Mouse (Mus musculus): ENCODE data around the gene Gm20388. TPM values are rescaled to one million over a fixed set of nuclear protein-coding genes. Genes with fewer than 3 reads are reported as not detected.

Gm20388 gene
- polyA plus RNA-seq, 1 experiment from 2014 or later, result not detected

DNA sequence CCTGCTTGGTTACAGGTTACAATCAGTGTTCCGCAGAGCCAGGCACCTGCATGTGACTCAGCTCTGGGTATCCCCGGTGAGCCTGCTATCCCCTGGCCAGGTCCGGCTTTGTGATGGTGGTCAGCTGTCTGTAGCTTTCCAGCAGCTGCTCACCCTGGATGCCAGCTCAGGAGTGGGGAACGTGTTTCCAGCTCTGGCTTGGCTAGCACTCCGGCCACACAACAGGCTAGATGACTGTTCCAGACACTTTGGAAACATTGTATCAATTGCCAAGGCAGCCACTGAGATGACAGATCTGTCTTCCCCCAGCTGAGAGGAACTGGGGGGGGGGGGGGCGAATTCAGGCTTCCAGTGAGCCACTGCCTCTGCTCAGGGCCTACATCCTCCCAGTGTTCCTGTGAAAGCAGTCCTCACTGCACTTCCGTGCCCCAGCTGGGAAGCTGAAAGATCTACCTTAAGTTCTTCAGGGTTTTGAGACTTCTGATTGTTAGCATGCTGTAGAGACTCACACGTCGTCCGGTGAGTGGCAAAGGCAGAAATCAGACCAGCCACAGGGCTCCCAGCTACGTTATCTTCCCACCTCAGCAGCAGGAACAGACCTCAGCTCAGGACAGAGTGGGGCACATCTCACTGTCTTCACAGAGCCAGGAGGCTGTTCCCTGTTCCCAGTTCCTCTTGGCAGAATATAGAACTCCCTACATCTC, 4408.1 kb downstream of the Gm20388 start:
- Histone ChIP-seq H3K9me3 (no peaks in the 10 kb centered on the region), H3K9ac (replicated peaks) (no peak overlapping the region), H3K27me3 (no peaks in the 10 kb centered on the region), H3K4me1 (peaks cover 74% of the 10 kb centered on the region), H3K4me2 (replicated peaks) (no peak overlapping the region), H3K36me3 (no peaks in the 10 kb centered on the region), H3K27ac (replicated peaks) (no peak overlapping the region), H3K4me3 (no peak overlapping the region)
- WGBS, result 70% methylated on average over 11 of the region's 11 CpGs
- no peak for ATAC-seq (replicated peaks)

DNA sequence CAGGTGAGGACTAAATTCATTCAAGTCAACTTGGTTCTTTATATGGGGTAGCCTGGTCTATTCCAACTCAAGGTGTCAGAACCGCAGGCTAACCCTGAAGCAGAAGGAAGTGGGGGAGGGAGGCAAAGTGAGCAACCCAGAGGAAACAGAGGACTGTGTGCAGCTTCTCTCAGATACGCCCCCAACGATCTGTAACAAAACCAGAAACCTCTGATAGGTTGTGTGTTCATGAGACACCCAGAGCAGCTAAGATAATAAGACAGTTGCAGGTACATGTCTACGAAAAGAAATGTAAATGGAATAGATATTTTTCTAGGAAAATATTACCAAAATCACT, 4408.6 kb downstream of the Gm20388 start:
- ATAC-seq (replicated peaks), result no peak
- no peak overlapping the region for H3K4me3 ChIP-seq
- H3K4me1 ChIP-seq, result peaks cover 72% of the 10 kb centered on the region
- H3K9me3 ChIP-seq, result no peaks in the 10 kb centered on the region
- peaks cover 5% of the 10 kb centered on the region for H3K36me3 ChIP-seq
- 93% methylated on average over 4 of the region's 4 CpGs for WGBS
- H3K27me3 ChIP-seq, result no peaks in the 10 kb centered on the region
- no peak overlapping the region for H3K9ac ChIP-seq (replicated peaks)
- no peak overlapping the region for H3K4me2 ChIP-seq (replicated peaks)
- no peak overlapping the region for H3K27ac ChIP-seq (replicated peaks)

DNA sequence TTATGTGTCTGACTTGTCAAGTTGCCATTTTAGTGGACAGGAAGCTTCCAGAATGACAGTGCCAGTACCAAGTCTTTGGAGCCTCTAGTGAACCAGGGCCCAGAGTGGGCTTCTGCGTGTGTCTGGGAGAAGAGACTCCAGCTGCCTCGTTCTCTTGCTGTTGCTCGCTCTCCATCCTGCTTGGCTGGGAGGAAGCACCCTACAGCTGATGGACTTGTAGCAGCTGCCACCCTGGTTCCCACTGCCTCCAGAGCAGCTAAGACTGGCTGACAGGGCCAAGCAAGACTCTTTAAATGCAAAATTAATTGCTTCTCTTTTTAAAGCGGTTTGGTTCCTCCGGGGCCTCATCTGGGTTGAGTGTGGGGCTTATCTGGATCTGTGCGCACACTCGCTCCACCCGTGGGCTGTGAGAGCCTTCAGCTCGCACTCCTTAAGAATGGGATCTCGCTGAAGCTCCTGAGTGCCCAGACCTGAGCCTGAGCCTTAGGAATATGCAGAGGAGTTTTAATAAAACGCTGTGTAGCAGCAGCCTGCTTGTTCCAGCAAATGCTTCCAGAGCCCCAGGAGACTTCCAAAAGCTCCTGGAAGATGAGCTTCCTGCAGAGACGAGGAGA, 4410.7 kb downstream of the Gm20388 start:
- H3K9me3 ChIP-seq, result no peaks in the 10 kb centered on the region
- no peak overlapping the region for H3K4me3 ChIP-seq
- peak overlapping the region; percentile 76 for H3K27ac ChIP-seq (replicated peaks)
- H3K4me1 ChIP-seq, result peaks cover 55% of the 10 kb centered on the region
- peak; percentile 48; the same call in 1 of the 2 replicates for ATAC-seq (replicated peaks)
- peaks cover 16% of the 10 kb centered on the region for H3K36me3 ChIP-seq
- WGBS, result 43% methylated on average over 12 of the region's 12 CpGs
- H3K4me2 ChIP-seq (replicated peaks), result no peak overlapping the region
- H3K27me3 ChIP-seq, result no peaks in the 10 kb centered on the region
- no peak overlapping the region for H3K9ac ChIP-seq (replicated peaks)

DNA sequence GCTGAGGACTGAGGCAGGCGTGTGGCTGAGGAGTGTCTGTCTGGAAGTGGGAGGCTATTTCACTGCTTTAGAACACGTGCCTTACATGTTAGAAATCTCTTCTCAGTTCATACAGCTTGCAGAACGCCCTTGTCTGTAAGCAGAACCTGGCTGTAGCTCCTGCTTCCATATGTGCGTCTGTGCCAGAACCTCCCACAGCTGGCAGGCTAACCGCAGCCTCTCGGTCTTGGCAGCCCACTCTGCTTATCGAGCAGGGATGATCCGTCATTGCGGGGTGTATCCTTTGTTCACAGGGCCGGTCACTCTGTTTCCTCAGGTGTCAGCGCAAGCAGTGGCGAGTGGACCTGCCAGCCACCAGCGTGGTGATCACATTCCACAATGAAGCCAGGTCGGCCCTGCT, 4412.7 kb downstream of the Gm20388 start:
- Histone ChIP-seq H3K27me3 (no peaks in the 10 kb centered on the region), H3K9me3 (no peaks in the 10 kb centered on the region), H3K36me3 (peaks cover 29% of the 10 kb centered on the region), H3K9ac (replicated peaks) (no peak overlapping the region), H3K4me1 (peaks cover 36% of the 10 kb centered on the region), H3K4me2 (replicated peaks) (no peak overlapping the region), H3K27ac (replicated peaks) (no peak overlapping the region), H3K4me3 (no peak overlapping the region)
- 88% methylated on average over 14 of the region's 14 CpGs for WGBS
- ATAC-seq (replicated peaks), result no peak

DNA sequence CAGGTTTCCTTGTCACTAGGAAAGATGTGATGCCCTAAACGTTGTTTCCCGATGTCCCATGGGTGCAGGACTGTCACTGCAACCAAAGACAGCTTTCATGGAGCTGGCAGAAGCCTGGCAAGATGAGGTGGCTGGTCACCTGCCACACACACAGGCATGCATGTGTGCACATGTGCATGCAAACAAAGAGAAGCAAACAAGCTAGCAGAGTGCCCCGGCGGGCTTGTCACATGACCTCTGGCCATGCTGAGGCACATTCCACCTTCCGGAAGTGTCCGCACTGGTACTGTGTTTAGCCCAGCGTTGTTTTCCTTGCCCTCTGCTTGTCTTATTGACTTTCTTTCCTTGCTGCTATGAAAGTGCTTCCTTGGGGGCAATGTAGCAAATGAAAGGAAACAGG, 4417.6 kb downstream of the Gm20388 start:
- no peak overlapping the region for H3K27ac ChIP-seq (replicated peaks)
- no peak overlapping the region for H3K9ac ChIP-seq (replicated peaks)
- no peak for ATAC-seq (replicated peaks)
- peaks cover 12% of the 10 kb centered on the region; the same call in 1 of the 2 replicates for H3K4me1 ChIP-seq
- peaks cover 37% of the 10 kb centered on the region for H3K36me3 ChIP-seq
- no peaks in the 10 kb centered on the region for H3K27me3 ChIP-seq
- WGBS, result 86% methylated on average over 7 of the region's 7 CpGs
- no peak overlapping the region for H3K4me2 ChIP-seq (replicated peaks)
- no peak overlapping the region for H3K4me3 ChIP-seq
- H3K9me3 ChIP-seq, result no peaks in the 10 kb centered on the region

DNA sequence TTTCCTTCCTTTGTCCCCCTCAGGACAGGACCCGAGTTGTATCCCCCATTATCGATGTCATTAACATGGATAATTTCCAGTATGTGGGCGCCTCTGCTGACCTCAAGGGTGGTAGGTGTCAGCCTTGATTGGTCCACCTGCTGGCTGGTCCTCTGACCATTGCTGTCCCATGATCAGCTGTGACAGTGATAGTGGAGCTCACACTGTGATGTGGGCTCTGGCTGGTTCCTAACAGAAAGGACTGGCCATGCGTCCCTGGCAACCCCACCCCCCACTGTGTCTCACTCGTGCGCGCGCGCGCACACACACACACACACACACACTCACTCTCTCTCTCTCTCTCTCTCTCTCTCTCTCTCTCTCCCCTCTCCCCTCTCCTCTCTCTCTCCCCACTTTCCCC, 4419.0 kb downstream of the Gm20388 start:
- no peak for ATAC-seq (replicated peaks)
- H3K36me3 ChIP-seq, result peaks cover 38% of the 10 kb centered on the region
- H3K4me2 ChIP-seq (replicated peaks), result no peak overlapping the region
- no peak overlapping the region for H3K27ac ChIP-seq (replicated peaks)
- H3K27me3 ChIP-seq, result no peaks in the 10 kb centered on the region
- no peaks in the 10 kb centered on the region for H3K9me3 ChIP-seq
- no peak overlapping the region for H3K4me3 ChIP-seq
- peaks cover 8% of the 10 kb centered on the region; the same call in 1 of the 2 replicates for H3K4me1 ChIP-seq
- WGBS, result 51% methylated on average over 10 of the region's 10 CpGs
- no peak overlapping the region for H3K9ac ChIP-seq (replicated peaks)

DNA sequence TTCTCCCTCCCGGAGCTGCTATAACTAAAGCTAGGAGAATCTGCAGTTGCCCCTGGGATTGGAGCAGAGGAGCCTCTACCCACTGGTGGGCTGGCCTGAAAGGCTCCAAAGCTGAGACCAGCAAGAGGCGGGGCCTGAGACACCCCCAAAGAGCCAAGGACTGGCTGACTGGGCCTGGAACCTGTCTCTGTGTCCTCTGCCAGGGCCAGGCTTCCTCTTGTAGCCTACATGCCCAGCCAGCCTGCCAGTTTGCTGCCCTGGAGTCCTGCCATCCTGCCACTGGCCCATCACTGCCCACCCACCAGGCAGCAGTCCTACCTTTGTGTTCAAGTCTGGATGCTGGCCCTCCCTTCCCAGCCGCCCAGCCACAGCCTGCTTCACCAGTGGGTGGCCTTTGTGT, 4419.8 kb downstream of the Gm20388 start:
- Histone ChIP-seq H3K9me3 (no peaks in the 10 kb centered on the region), H3K27me3 (no peaks in the 10 kb centered on the region), H3K36me3 (peaks cover 39% of the 10 kb centered on the region), H3K9ac (replicated peaks) (no peak overlapping the region), H3K4me3 (no peak overlapping the region), H3K27ac (replicated peaks) (peak overlapping the region; percentile 55), H3K4me2 (replicated peaks) (no peak overlapping the region), H3K4me1 (peaks cover 8% of the 10 kb centered on the region; the same call in 1 of the 2 replicates)
- WGBS, result 35% methylated on average over 2 of the region's 3 CpGs
- ATAC-seq (replicated peaks), result peak; percentile 86

DNA sequence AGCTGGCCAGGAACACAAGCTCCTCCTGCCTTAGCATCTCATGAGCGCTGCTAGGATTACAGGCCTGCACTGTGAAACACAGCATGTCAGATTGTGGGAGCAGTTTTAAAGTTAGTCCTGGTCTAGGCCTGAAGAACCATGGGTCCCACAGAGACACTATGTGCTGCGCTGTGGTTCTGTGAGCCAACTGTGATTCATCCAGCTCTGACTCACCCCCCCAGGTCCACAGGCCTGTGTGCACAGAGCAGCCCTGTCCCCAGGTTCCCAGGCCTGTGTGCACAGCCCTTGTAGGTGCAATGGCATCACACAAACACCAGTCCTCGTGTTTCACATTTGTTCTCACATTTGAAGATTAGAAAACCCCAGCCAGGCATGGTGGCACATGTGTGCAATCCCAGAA, 4420.5 kb downstream of the Gm20388 start:
- H3K36me3 ChIP-seq, result peaks cover 34% of the 10 kb centered on the region
- no peaks in the 10 kb centered on the region for H3K27me3 ChIP-seq
- H3K4me2 ChIP-seq (replicated peaks), result no peak overlapping the region
- 88% methylated on average over 3 of the region's 3 CpGs for WGBS
- H3K9ac ChIP-seq (replicated peaks), result no peak overlapping the region
- H3K27ac ChIP-seq (replicated peaks), result peak overlapping the region; percentile 55
- no peaks in the 10 kb centered on the region for H3K9me3 ChIP-seq
- H3K4me1 ChIP-seq, result peaks cover 8% of the 10 kb centered on the region; the same call in 1 of the 2 replicates
- ATAC-seq (replicated peaks), result no peak
- H3K4me3 ChIP-seq, result no peak overlapping the region

DNA sequence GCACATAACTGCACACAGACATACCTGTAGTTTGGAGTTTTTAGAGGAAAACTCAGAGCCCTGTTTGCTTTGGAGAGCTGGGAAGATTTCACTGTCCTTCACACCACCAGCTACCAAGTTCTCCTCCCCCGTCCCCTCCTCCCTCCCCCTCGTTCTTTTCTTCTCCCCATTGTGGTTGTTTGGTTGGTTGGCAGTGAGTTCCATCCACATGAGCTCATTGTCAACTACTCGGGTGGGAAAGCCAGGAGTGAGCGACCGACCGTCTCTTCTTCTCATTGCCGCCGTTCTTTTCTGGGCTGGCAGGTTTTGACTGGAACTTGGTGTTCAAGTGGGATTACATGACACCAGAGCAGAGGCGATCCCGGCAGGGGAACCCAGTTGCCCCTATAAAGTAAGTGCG, 4421.1 kb downstream of the Gm20388 start:
- no peak for ATAC-seq (replicated peaks)
- Histone ChIP-seq H3K27me3 (no peaks in the 10 kb centered on the region), H3K9ac (replicated peaks) (no peak overlapping the region), H3K9me3 (no peaks in the 10 kb centered on the region), H3K36me3 (peaks cover 32% of the 10 kb centered on the region), H3K27ac (replicated peaks) (no peak overlapping the region), H3K4me1 (peaks cover 8% of the 10 kb centered on the region; the same call in 1 of the 2 replicates), H3K4me3 (no peak overlapping the region), H3K4me2 (replicated peaks) (no peak overlapping the region)
- 48% methylated on average over 11 of the region's 11 CpGs for WGBS

DNA sequence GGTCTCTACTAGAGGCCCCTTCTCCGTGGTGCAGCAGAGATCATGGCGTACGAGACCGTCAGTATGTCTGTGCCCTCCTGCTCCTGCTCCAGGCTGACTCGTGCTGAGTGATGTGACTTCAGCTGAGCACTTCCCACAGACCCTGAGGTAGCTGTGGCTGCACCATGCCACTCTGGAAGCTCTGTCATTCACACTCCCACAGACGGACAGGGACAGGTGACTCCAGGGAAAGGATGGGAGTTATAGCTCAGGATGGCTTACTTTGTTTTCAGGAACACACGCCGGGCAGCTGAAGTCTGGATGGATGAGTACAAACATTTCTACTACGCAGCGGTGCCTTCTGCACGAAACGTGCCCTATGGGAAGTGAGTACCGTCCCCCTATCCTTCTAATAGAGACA, 4425.7 kb downstream of the Gm20388 start:
- H3K27ac ChIP-seq (replicated peaks), result no peak overlapping the region
- H3K27me3 ChIP-seq, result no peaks in the 10 kb centered on the region
- H3K36me3 ChIP-seq, result peaks cover 48% of the 10 kb centered on the region
- H3K9me3 ChIP-seq, result no peaks in the 10 kb centered on the region
- H3K4me1 ChIP-seq, result no peaks in the 10 kb centered on the region
- H3K4me3 ChIP-seq, result no peak overlapping the region
- WGBS, result 94% methylated on average over 13 of the region's 13 CpGs
- no peak overlapping the region for H3K4me2 ChIP-seq (replicated peaks)
- no peak overlapping the region for H3K9ac ChIP-seq (replicated peaks)
- ATAC-seq (replicated peaks), result no peak

DNA sequence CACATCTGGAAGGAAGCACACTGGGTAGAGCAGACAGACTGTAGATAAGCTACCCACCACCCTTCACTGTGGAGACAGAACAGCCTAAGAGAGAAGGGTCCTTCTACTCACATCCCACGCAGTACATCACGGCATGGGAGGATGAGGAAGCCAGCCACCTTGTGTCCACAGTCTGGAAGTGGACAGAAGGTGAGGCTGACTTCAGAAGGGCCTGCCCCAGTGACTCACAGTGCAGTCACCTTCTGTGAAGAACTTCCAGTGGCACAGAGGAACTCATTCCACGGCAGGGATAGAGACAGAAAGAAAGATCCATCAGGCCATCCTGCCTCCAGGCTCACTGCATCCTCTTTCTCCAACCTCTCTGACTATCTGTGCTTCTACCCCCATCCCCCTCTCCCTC, 4429.1 kb downstream of the Gm20388 start:
- H3K36me3 ChIP-seq, result peaks cover 59% of the 10 kb centered on the region
- ATAC-seq (replicated peaks), result no peak
- H3K9me3 ChIP-seq, result no peaks in the 10 kb centered on the region
- no peak overlapping the region for H3K27ac ChIP-seq (replicated peaks)
- no peak overlapping the region for H3K4me2 ChIP-seq (replicated peaks)
- H3K4me3 ChIP-seq, result no peak overlapping the region
- WGBS, result 94% methylated on average over 3 of the region's 3 CpGs
- no peak overlapping the region for H3K9ac ChIP-seq (replicated peaks)
- H3K27me3 ChIP-seq, result no peaks in the 10 kb centered on the region
- H3K4me1 ChIP-seq, result no peaks in the 10 kb centered on the region

DNA sequence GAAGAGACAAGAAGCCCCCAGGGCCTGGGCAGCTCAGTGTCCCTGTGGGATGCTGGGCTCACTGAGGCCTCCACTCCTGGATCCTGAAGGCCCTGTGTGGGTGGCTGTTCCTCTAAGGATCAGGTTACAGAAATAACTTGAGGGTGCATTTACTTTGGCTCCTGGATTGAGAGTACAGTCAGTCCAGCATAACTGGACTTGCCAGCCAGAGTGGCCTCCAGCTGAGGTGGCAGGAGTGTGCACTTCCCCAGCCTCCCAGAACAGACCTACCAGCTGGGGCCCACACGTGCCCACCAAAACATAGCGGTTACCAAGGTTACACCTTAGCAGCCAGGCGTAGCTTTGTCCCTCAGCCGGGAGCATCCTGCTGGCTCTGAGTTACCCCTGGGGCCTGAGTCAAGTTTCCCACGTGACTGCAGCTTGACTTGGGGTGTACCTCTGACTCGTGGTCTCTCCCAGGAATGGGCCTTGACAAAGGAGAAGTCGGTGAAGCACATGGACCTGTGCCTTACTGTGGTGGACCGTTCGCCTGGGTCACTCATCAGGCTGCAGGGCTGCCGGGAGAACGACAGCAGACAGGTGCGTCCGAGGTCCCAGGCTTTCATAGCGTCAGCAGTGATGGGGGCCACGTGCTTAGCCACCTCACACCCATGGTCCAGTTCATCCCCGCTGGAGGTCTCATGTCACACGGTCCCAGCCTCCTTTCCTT, 4429.9 kb downstream of the Gm20388 start:
- WGBS, result 68% methylated on average over 17 of the region's 17 CpGs
- ATAC-seq (replicated peaks), result no peak

More for the DNA sequence above, 4429.9 kb downstream of the Gm20388 start:
- Histone ChIP-seq H3K27me3 (no peaks in the 10 kb centered on the region), H3K9ac (replicated peaks) (no peak overlapping the region), H3K4me2 (replicated peaks) (no peak overlapping the region), H3K4me3 (no peak overlapping the region), H3K9me3 (no peaks in the 10 kb centered on the region), H3K27ac (replicated peaks) (no peak overlapping the region), H3K4me1 (no peaks in the 10 kb centered on the region), H3K36me3 (peaks cover 59% of the 10 kb centered on the region)

Data from forebrain, embryonic 15.5 days (tissue).